Mouse (Mus musculus) heart, embryonic 10.5 days (tissue): ENCODE results near the gene Kcnab1. TPM values are rescaled to one million over a fixed set of nuclear protein-coding genes. Genes with fewer than 3 reads are reported as not detected.

Experiments
- DNase-seq: peaks from one replicate; pipeline ENCODE4 v3.0.0-alpha.2; 2017; ENCODE audit warnings: low spot score
- H3K27ac ChIP-seq: fragments of 300-500 bp; sonication (generic); 2 replicates; pipeline ENCODE4 v1.5.1; 2016; ENCODE audit warnings: mild to moderate bottlenecking
- H3K27me3 ChIP-seq: fragments of 300-500 bp; sonication (generic); 2 replicates; pipeline ENCODE4 v1.6.1; 2016; ENCODE audit warnings: mild to moderate bottlenecking; ENCODE audit not compliant: poor library complexity, insufficient read depth, severe bottlenecking
- H3K36me3 ChIP-seq: fragments of 300-500 bp; sonication (generic); 2 replicates; pipeline ENCODE4 v1.6.1; 2016; ENCODE audit warnings: mild to moderate bottlenecking, moderate library complexity
- H3K4me1 ChIP-seq: fragments of 300-500 bp; sonication (generic); 2 replicates; pipeline ENCODE4 v1.6.1; 2016; ENCODE audit warnings: mild to moderate bottlenecking
- H3K4me3 ChIP-seq: fragments of 300-500 bp; sonication (generic); 2 replicates; pipeline ENCODE4 v1.5.1; 2016; ENCODE audit warnings: mild to moderate bottlenecking, moderate library complexity
- H3K9me3 ChIP-seq: fragments of 300-500 bp; sonication (generic); 2 replicates; pipeline ENCODE4 v1.6.1; 2016; ENCODE audit warnings: mild to moderate bottlenecking, moderate library complexity
- WGBS: fragments of 180-500 bp; shearing (Covaris S2); methylation state at CpG from one replicate; pipeline ENCODE4 v1.1.7; 2016; 5-methylcytosine and 5-hydroxymethylcytosine counted together
- polyA plus RNA-seq: library from polyadenylated mRNA; unstranded; fragments of >200 nt; fragmentation: Nextera tagmentation; extraction: Ambion mirVana; gene quantifications from 2 replicates; pipeline ENCODE4 v1.2.1, GENCODE M21; 2016

Gene Kcnab1
- 3.9 and 7.0 TPM in 2 replicates for polyA plus RNA-seq

- no peaks in the 10 kb centered on the region for H3K9me3 ChIP-seq
- WGBS: under 1% methylated on average over 30 of the region's 30 CpGs
- peak within 1 kb of the TSS; percentile 60 for H3K27ac ChIP-seq
- peaks cover 25% of the 10 kb centered on the region for H3K4me1 ChIP-seq
- H3K4me3 ChIP-seq: peak within 1 kb of the TSS; percentile 63
- H3K36me3 ChIP-seq: no peaks in the 10 kb centered on the region
- H3K27me3 ChIP-seq: peaks cover 22% of the 10 kb centered on the region; the same call in 1 of the 2 replicates
- peak; percentile 75 for DNase-seq
Measured at GRCm38 (mm10) chr3:65108945-65109921, at the start of gene Kcnab1. Gene Kcnab1 (plus strand): TSS chr3:65109384.

- Histone ChIP-seq H3K36me3 (no peaks in the 10 kb centered on the region), H3K27ac (no peak overlapping the region), H3K27me3 (no peaks in the 10 kb centered on the region), H3K4me3 (no peak overlapping the region), H3K4me1 (no peaks in the 10 kb centered on the region), H3K9me3 (no peaks in the 10 kb centered on the region)
- no peak for DNase-seq
- WGBS: 71% methylated on average over 2 of the region's 2 CpGs
Measured at GRCm38 (mm10) chr3:65088295-65088694, 20.9 kb upstream of the Kcnab1 start.

DNA sequence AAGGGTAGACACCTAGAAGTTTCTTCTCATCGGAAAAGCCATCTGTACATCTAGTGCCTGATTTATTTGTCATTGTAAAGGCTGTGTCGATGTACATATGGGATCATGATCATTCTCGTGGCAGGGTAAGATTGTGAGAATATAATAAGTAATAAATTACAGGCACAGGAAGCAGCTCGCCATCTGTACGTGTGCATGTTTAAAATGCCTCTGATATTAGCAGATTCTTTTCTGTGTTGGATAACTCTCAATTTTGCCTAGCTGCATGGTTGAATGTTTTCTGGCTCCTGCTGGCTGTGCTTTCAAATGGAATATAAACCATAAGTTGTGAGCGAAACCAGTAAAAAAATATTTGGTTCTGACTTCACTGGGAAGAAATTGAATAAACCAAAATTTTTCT, 5.1 kb upstream of the Kcnab1 start:
- Histone ChIP-seq H3K4me3 (no peak overlapping the region), H3K27ac (no peak overlapping the region), H3K36me3 (no peaks in the 10 kb centered on the region), H3K27me3 (peaks cover 14% of the 10 kb centered on the region; the same call in 1 of the 2 replicates), H3K9me3 (no peaks in the 10 kb centered on the region), H3K4me1 (peaks cover 8% of the 10 kb centered on the region)
- 78% methylated on average over 6 of the region's 6 CpGs for WGBS
- no peak for DNase-seq

GRCm38 (mm10) chr3:65110190-65110589, 1.0 kb downstream of the Kcnab1 start:
- no peaks in the 10 kb centered on the region for H3K9me3 ChIP-seq
- no peaks in the 10 kb centered on the region for H3K36me3 ChIP-seq
- DNase-seq: no peak
- 70% methylated on average over 9 of the region's 9 CpGs for WGBS
- no peak overlapping the region for H3K27ac ChIP-seq
- peaks cover 25% of the 10 kb centered on the region for H3K4me1 ChIP-seq
- H3K27me3 ChIP-seq: peaks cover 22% of the 10 kb centered on the region; the same call in 1 of the 2 replicates
- H3K4me3 ChIP-seq: peak overlapping the region; percentile 63

- DNase-seq: no peak
- Histone ChIP-seq H3K27ac (no peak overlapping the region), H3K4me3 (no peak overlapping the region), H3K4me1 (peaks cover 25% of the 10 kb centered on the region), H3K27me3 (peaks cover 22% of the 10 kb centered on the region; the same call in 1 of the 2 replicates), H3K9me3 (no peaks in the 10 kb centered on the region), H3K36me3 (no peaks in the 10 kb centered on the region)
- WGBS: 79% methylated on average over 2 of the region's 2 CpGs
Measured at GRCm38 (mm10) chr3:65111176-65111575, 2.0 kb downstream of the Kcnab1 start.

DNA sequence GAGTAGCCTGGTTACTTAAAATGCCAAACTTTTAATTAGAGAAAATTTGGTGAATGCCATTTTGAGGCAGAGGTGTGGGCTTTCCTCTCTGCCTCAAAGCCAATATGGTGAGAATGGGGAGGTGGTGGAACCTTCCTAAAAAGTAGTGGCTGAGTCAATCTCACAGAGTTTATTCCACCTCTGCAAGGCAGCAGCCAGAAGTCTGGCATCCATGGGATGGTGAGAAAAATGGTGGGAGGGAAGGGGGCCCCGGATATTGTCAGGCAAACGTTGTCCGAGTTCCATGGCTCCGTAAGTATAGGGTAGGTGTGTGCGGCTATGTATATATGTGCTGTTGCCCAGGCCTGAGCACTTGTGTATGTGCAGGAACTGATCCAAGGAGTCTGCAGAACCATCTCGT, 6.0 kb downstream of the Kcnab1 start:
- H3K27me3 ChIP-seq: 0 out of 2 replicates have a peak, but pooled peaks cover 8% of the 10 kb centered on the region
- 88% methylated on average over 6 of the region's 6 CpGs for WGBS
- no peak overlapping the region for H3K27ac ChIP-seq
- peaks cover 9% of the 10 kb centered on the region for H3K4me1 ChIP-seq
- DNase-seq: no peak
- no peaks in the 10 kb centered on the region for H3K9me3 ChIP-seq
- H3K36me3 ChIP-seq: no peaks in the 10 kb centered on the region
- H3K4me3 ChIP-seq: no peak overlapping the region

DNA sequence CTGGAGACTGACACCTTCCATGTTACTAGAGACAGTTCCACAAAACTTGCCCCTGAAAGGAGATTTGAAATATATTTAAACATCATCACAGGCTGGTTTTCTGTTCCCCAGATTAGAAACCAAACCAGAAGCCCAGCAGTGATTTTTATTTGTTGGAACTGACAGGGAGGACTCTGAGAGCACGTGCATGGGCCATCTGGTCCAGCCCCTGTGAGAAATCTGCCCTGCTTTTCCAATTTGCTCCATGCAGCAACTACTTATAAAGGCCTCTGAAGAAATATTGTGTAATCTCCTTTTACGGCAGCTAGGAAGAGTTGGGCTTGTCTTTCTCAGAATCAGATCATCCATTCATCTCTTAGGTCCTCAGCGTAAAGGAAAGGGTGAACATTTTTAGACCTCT, 7.8 kb downstream of the Kcnab1 start:
- no peaks in the 10 kb centered on the region for H3K36me3 ChIP-seq
- H3K27ac ChIP-seq: no peak overlapping the region
- DNase-seq: no peak
- H3K27me3 ChIP-seq: no peaks in the 10 kb centered on the region
- H3K4me3 ChIP-seq: no peak overlapping the region
- no peaks in the 10 kb centered on the region for H3K4me1 ChIP-seq
- WGBS: 85% methylated on average over 3 of the region's 3 CpGs
- H3K9me3 ChIP-seq: no peaks in the 10 kb centered on the region

DNA sequence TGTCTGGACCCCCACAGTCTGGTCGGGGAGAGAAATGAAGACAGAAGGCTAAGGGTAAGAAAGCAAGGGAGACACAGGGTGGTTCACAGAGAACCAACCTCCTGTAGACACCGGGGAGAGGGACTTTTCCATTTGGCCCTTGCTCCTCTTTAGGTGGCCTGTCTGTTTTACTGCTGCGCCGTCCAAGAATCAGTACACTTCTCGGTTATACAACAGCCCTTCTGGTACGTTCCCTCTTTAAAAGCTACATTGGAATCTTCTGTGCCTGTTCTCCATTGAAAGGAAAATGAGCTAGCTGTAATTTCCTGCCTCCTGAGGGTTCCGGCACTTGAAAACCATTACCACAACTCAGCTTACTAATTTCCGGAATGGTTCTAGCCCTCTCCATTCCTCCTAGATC, 8.2 kb downstream of the Kcnab1 start:
- Histone ChIP-seq H3K36me3 (no peaks in the 10 kb centered on the region), H3K9me3 (no peaks in the 10 kb centered on the region), H3K4me1 (no peaks in the 10 kb centered on the region), H3K27ac (no peak overlapping the region), H3K27me3 (no peaks in the 10 kb centered on the region), H3K4me3 (no peak overlapping the region)
- WGBS: 85% methylated on average over 8 of the region's 8 CpGs
- no peak for DNase-seq

GRCm38 (mm10) chr3:65124975-65125374, 15.8 kb downstream of the Kcnab1 start:
- Histone ChIP-seq H3K4me1 (no peaks in the 10 kb centered on the region), H3K36me3 (no peaks in the 10 kb centered on the region), H3K27me3 (no peaks in the 10 kb centered on the region), H3K27ac (no peak overlapping the region), H3K9me3 (no peaks in the 10 kb centered on the region), H3K4me3 (no peak overlapping the region)
- no peak for DNase-seq
- WGBS: 78% methylated on average over 3 of the region's 3 CpGs

- peaks cover 9% of the 10 kb centered on the region; the same call in 1 of the 2 replicates for H3K4me1 ChIP-seq
- no peak for DNase-seq
- WGBS: 73% methylated on average over 1 of the region's 1 CpGs
Measured at GRCm38 (mm10) chr3:65129625-65130024, 20.4 kb downstream of the Kcnab1 start.

DNA sequence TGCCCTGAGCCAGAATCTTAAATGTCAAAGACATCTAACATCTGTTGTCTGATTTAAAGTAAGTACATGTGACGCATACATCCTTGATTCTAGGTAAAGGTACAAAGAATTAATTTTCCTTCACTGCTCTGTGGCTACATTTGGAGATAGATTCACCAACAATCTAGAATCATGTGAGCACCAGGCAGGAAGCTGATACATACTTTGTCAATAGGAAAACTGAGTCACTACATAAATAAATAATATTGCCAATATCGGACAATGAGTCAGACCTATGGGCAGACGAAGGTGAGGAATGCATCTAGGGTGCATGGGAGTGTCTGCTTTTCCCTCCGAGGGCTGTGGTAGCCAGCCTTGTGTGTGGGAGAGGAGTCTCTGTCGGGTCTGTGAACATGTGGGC, 25.7 kb downstream of the Kcnab1 start:
- no peak for DNase-seq
- H3K4me3 ChIP-seq: no peak overlapping the region
- H3K4me1 ChIP-seq: peaks cover 20% of the 10 kb centered on the region
- H3K9me3 ChIP-seq: no peaks in the 10 kb centered on the region
- no peaks in the 10 kb centered on the region for H3K36me3 ChIP-seq
- 54% methylated on average over 5 of the region's 5 CpGs for WGBS
- H3K27me3 ChIP-seq: no peaks in the 10 kb centered on the region
- no peak overlapping the region for H3K27ac ChIP-seq

More at GRCm38 (mm10) chr3:65129625-65130024, 20.4 kb downstream of the Kcnab1 start:
- Histone ChIP-seq H3K36me3 (no peaks in the 10 kb centered on the region), H3K27ac (no peak overlapping the region), H3K4me3 (no peak overlapping the region), H3K27me3 (no peaks in the 10 kb centered on the region), H3K9me3 (no peaks in the 10 kb centered on the region)

DNA sequence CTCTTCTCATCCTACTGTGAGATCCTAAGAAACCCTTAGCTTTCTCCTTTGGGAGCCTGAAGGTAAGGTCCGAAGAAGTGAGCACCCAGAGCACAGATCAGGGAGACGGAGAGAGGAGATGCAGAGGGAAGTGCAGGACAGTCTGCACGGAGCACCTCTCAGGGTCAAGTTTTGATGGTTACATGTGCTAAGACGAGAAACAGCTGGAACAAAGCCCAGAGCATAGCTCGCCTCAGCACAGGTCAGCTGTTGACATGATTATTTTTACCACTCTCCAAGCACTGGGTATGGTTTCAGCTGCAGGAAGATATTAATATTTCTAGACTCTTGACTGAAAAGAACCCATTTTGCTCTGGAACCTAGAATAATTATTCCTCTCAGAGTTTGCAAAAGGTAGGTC, 27.7 kb downstream of the Kcnab1 start:
- Histone ChIP-seq H3K4me1 (peaks cover 20% of the 10 kb centered on the region), H3K27me3 (no peaks in the 10 kb centered on the region), H3K27ac (0 out of 2 replicates have a peak overlapping the region, but pooled peaks have one; percentile 16), H3K4me3 (no peak overlapping the region), H3K36me3 (no peaks in the 10 kb centered on the region), H3K9me3 (no peaks in the 10 kb centered on the region)
- WGBS: 52% methylated on average over 5 of the region's 5 CpGs
- no peak for DNase-seq

DNA sequence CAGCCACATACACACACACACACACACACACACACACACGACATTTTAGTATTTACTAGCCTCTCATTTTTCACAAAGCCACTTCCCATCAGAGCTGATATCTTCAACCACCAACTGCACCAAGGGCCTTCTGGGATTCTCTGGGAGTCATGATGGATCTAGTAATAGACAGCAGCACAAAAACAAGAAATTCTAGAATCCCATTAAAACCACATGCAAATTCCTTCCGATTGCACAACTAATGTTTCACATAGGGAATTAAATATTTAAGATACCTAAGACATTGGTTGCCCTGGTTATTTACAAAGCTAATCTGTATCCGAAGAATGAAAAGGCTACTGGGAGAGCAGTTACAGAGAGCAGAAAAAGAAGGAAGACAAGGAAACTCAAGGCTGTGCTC, 29.6 kb downstream of the Kcnab1 start:
- whole genome bisulfite sequencing: 77% methylated on average over 3 of the region's 3 CpGs
- DNase-seq: no peak
- H3K9me3 ChIP-seq: no peaks in the 10 kb centered on the region
- no peak overlapping the region for H3K4me3 ChIP-seq
- H3K36me3 ChIP-seq: no peaks in the 10 kb centered on the region
- H3K27me3 ChIP-seq: no peaks in the 10 kb centered on the region
- H3K4me1 ChIP-seq: peaks cover 18% of the 10 kb centered on the region
- H3K27ac ChIP-seq: no peak overlapping the region
